Mouse (Mus musculus) embryonic facial prominence, embryonic 12.5 days (tissue): ENCODE results near the gene Hibadh. TPM values are rescaled to one million over a fixed set of nuclear protein-coding genes. Genes with fewer than 3 reads are reported as not detected.
"Not testable (repeated sequence)": the region's sequence is repeated elsewhere in the genome, so short reads cannot be mapped to it uniquely, and the experiment has no call there.

Source experiments
- ATAC-seq: fragments of 200-750 bp; cut with Nextera tagmentation; 2 replicates; pipeline ENCODE4 v1.8.0; 2017; ENCODE audit not compliant: insufficient number of reproducible peaks, insufficient read depth, low FRiP score, low TSS enrichment
- H3K27ac ChIP-seq: fragments of 300-500 bp; sonication (generic); 2 replicates; pipeline ENCODE4 v1.5.1; 2016; ENCODE audit warnings: mild to moderate bottlenecking
- H3K27me3 ChIP-seq: fragments of 300-500 bp; sonication (generic); 2 replicates; pipeline ENCODE4 v1.6.1; 2016; ENCODE audit warnings: mild to moderate bottlenecking, moderate library complexity
- H3K36me3 ChIP-seq: fragments of 300-500 bp; sonication (generic); 2 replicates; pipeline ENCODE4 v1.6.1; 2016; ENCODE audit warnings: mild to moderate bottlenecking
- H3K4me1 ChIP-seq: fragments of 300-500 bp; sonication (generic); 2 replicates; pipeline ENCODE4 v1.6.1; 2016
- H3K4me2 ChIP-seq: fragments of 300-500 bp; sonication (generic); replicated peaks from 2 replicates; pipeline ENCODE4 v1.6.1; 2016; ENCODE audit warnings: mild to moderate bottlenecking, moderate library complexity
- H3K4me3 ChIP-seq: fragments of 300-500 bp; sonication (generic); 2 replicates; pipeline ENCODE4 v1.5.1; 2016; ENCODE audit warnings: mild to moderate bottlenecking
- H3K9ac ChIP-seq: fragments of 300-500 bp; sonication (generic); 2 replicates; pipeline ENCODE4 v1.6.1; 2016; ENCODE audit warnings: mild to moderate bottlenecking, moderate library complexity
- H3K9me3 ChIP-seq: fragments of 300-500 bp; sonication (generic); 2 replicates; pipeline ENCODE4 v1.6.1; 2016; ENCODE audit warnings: mild to moderate bottlenecking, moderate library complexity
- WGBS: fragments of 180-500 bp; shearing (Covaris S2); methylation state at CpG from one replicate; pipeline ENCODE4 v1.1.7; 2016; 5-methylcytosine and 5-hydroxymethylcytosine counted together
- polyA plus RNA-seq: library from polyadenylated mRNA; unstranded; fragments of >200 nt; fragmentation: Nextera tagmentation; extraction: Ambion mirVana; gene quantifications from 2 replicates; pipeline ENCODE4 v1.2.1, GENCODE M21; 2016

The Hibadh gene
- polyA plus RNA-seq, 1 experiment from 2014 or later, result 79.8 TPM

DNA sequence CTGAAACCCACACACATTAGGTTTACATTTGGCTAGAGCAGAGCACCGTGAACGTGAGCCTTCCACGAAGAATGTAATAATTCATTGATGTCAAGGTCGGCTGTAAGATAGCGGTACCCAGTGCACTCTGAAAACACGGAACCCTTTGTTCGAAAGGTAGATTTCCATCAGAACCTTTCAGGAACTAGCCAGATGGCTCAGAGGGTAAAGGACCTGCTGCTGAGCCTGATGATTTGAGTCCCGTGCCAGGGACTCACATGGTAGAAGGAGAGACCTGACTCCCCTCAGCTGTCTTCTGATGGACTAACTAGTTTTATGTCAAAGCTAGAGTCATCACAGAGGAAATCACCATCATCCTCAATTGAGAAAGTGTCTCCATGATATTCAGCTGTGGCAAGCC, 31.6 kb upstream of the Hibadh start:
- Histone ChIP-seq H3K4me2 (no peak overlapping the region), H3K4me3 (no peak overlapping the region), H3K36me3 (no peaks in the 10 kb centered on the region), H3K4me1 (no peaks in the 10 kb centered on the region), H3K27me3 (0 out of 2 replicates have a peak, but pooled peaks cover 4% of the 10 kb centered on the region), H3K27ac (no peak overlapping the region), H3K9me3 (no peaks in the 10 kb centered on the region), H3K9ac (no peak overlapping the region)
- 78% methylated on average over 8 of the region's 8 CpGs for WGBS
- ATAC-seq, result no peak

DNA sequence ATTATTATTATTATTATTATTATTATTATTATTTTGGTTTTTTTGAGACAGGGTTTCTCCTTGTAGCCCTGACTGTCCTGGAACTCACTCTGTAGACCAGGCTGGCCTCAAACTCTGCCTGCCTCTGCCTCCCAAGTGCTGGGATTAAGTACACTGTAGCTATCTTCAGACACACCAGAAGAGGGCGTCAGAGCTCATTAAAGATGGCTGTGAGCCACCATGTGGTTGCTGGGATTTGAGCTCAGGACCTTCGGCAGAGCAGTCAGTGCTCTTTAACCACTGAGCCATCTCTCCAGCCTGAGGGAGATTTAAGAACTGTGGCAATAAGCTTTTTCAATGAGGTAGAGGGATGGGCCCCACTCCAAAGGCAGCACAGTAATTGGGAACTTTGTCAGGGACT, 29.7 kb upstream of the Hibadh start:
- H3K4me3 ChIP-seq, ATAC-seq, H3K27me3 ChIP-seq, H3K4me1 ChIP-seq, H3K27ac ChIP-seq, H3K36me3 ChIP-seq, H3K9me3 ChIP-seq, H3K4me2 ChIP-seq, H3K9ac ChIP-seq: not testable (repeated sequence)
- WGBS, result 50% methylated on average over 2 of the region's 2 CpGs

DNA sequence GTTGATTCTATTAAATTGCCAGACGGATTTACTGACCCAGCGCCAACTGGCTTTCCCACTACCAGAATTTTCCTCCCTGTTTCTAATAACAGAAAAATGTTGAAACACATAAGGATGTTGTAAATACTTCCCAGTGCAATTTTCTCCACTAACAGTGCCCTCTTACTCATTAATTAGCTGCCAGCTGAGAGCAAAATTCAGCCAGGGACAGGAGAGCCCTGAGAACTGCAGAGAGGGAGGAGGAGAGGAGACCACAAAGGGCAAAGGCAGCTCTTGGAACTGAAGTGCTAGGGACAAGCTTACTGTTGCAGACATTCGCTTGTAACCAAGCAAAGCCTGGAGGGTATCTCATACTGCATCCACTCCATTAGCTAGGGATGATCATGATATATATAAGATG, 27.5 kb upstream of the Hibadh start:
- no peak overlapping the region for H3K9ac ChIP-seq
- no peaks in the 10 kb centered on the region for H3K27me3 ChIP-seq
- no peaks in the 10 kb centered on the region for H3K9me3 ChIP-seq
- no peak overlapping the region for H3K27ac ChIP-seq
- H3K4me1 ChIP-seq, result no peaks in the 10 kb centered on the region
- no peak overlapping the region for H3K4me3 ChIP-seq
- no peaks in the 10 kb centered on the region for H3K36me3 ChIP-seq
- H3K4me2 ChIP-seq, result no peak overlapping the region
- 67% methylated on average over 3 of the region's 3 CpGs for WGBS
- no peak for ATAC-seq

DNA sequence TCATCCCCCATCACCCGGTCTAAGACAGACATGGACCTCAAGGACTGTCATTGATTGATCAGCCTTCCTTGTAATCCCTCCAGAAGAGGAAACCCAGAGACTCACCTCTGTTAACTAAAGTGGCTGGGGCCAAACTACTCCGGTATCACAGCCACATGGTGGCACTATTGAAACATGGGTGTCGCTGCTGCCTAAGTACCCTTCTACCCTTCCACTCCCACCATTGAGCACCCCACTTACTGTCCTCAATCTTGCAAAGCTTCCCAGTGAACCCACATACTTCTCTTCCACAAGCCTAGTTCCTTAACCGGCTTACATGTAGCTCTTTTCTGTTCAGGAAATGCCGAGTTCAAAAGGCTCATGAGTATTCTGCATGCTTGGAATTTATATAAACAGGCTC, 22.8 kb upstream of the Hibadh start:
- Histone ChIP-seq H3K9me3 (no peaks in the 10 kb centered on the region), H3K4me1 (no peaks in the 10 kb centered on the region), H3K36me3 (no peaks in the 10 kb centered on the region), H3K27me3 (no peaks in the 10 kb centered on the region), H3K27ac (no peak overlapping the region), H3K4me2 (no peak overlapping the region), H3K4me3 (no peak overlapping the region), H3K9ac (no peak overlapping the region)
- no peak for ATAC-seq
- WGBS, result 47% methylated on average over 5 of the region's 5 CpGs

DNA sequence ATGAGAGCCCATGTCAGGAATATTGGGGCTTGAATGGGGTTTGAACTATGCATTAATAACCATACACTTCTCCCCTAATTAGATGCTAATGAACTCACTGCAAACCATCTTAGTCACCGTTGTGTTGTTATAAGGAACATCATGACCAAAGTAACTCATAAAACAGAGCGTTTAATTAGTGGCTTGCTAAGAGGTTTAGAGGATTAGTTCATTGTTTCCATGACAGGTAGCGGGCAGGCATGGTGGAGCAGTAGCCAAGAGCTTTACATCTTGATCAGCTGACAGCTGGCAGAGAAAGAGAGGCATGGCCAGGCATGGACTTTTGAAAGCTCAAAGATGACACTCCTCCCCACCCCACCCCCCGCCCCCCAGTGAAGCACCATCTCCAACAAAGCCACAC, 15.1 kb upstream of the Hibadh start:
- H3K27me3 ChIP-seq, result no peaks in the 10 kb centered on the region

DNA sequence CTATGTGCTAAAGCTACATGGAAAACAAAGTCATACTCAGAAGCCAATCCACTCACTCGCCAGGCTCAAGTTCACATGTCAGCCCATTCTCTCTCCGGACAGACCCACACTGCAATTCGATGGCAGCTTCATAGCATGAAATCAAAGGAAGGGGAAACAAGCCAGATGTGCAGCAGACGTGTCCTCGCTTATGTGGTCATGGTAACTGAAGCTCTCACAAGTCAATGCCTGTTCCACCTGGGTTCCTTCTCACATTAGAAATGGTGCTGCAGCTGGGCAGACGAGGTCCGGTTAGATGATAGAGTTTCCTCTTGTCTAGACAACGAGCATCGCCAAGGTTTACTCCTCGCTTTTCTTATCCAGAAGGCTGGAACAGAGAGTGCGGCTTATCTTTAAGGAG, 8.6 kb upstream of the Hibadh start:
- 63% methylated on average over 11 of the region's 11 CpGs for WGBS
- no peaks in the 10 kb centered on the region for H3K4me1 ChIP-seq

More for the DNA sequence above, 15.1 kb upstream of the Hibadh start:
- no peak for ATAC-seq
- Histone ChIP-seq H3K9ac (no peak overlapping the region), H3K4me2 (no peak overlapping the region), H3K27ac (no peak overlapping the region), H3K36me3 (no peaks in the 10 kb centered on the region), H3K4me1 (no peaks in the 10 kb centered on the region), H3K4me3 (no peak overlapping the region), H3K9me3 (no peaks in the 10 kb centered on the region)
- 72% methylated on average over 4 of the region's 4 CpGs for WGBS

DNA sequence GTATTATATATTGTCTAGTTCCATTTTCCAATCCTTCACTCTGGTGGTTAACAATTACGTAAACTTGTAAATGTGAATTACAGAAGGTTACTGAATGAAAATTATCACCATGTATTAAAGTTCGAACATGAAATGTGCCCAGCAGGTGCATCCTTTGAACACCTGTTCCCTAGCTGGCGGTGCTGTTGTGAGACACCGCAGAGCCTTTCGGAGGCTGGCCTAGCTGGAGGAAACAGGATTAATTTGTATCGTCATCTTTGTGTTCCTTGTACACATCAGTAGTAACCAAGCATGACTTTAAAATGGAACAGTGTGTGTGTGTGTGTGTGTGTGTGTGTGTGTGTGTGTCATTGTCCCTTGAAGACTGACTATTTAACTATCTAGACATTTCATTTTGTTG, 7.8 kb upstream of the Hibadh start:
- no peaks in the 10 kb centered on the region for H3K36me3 ChIP-seq
- WGBS, result 92% methylated on average over 6 of the region's 6 CpGs
- H3K4me2 ChIP-seq, result no peak overlapping the region
- H3K4me1 ChIP-seq, result no peaks in the 10 kb centered on the region
- H3K27me3 ChIP-seq, result no peaks in the 10 kb centered on the region
- H3K9ac ChIP-seq, result no peak overlapping the region
- H3K9me3 ChIP-seq, result no peaks in the 10 kb centered on the region
- ATAC-seq, result no peak
- no peak overlapping the region for H3K27ac ChIP-seq
- no peak overlapping the region for H3K4me3 ChIP-seq

More for the DNA sequence above, 8.6 kb upstream of the Hibadh start:
- no peak overlapping the region for H3K9ac ChIP-seq
- H3K4me3 ChIP-seq, result no peak overlapping the region
- H3K27me3 ChIP-seq, result no peaks in the 10 kb centered on the region
- no peak overlapping the region for H3K27ac ChIP-seq
- H3K36me3 ChIP-seq, result no peaks in the 10 kb centered on the region
- ATAC-seq, result no peak
- H3K4me2 ChIP-seq, result no peak overlapping the region
- H3K9me3 ChIP-seq, result no peaks in the 10 kb centered on the region

DNA sequence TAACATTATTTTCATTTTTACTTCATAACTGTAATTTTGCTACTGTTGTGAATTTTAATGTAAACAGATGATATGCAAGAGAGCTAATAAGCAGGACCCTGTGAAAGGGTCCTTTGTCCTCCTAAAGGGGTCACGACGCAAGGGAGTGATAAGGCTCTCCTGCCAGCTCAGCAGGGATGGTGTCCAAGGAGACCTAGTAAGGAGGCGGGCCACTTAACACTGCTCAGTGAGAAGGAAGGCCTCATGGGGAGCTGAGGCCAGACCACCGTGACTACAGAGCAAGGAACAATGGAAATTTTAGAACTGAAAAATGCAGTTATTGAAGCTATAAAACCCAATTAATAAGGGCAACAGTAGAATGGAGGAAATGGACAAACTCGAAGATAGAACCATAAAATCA, 5.7 kb upstream of the Hibadh start:
- ATAC-seq, result no peak
- Histone ChIP-seq H3K36me3 (no peaks in the 10 kb centered on the region), H3K27ac (no peak overlapping the region), H3K4me3 (no peak overlapping the region), H3K4me2 (no peak overlapping the region), H3K9me3 (no peaks in the 10 kb centered on the region), H3K9ac (no peak overlapping the region), H3K4me1 (no peaks in the 10 kb centered on the region), H3K27me3 (no peaks in the 10 kb centered on the region)
- WGBS, result 40% methylated on average over 5 of the region's 5 CpGs

DNA sequence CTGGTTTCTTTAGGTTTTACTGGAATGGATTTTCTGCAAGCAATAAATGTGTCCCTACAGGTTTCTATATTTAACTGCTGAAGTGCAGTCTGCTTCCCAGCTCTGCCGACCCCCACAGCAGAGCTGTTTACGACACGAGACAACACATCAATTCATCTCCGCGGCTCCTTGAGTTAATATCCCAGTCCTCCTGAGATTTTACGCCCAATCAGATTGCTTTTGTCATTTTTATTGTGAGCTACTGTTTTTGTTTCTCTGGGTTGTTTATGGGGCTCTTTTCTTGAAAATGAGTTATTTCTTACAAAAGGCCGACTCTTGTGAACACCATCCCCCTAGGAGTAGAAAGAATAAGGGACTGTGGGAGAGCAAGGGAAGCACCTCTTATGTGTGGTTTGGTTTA, 2.0 kb upstream of the Hibadh start:
- Histone ChIP-seq H3K27ac (no peak overlapping the region), H3K36me3 (no peaks in the 10 kb centered on the region), H3K4me1 (peaks cover 6% of the 10 kb centered on the region; the same call in 1 of the 2 replicates), H3K9me3 (no peaks in the 10 kb centered on the region), H3K27me3 (no peaks in the 10 kb centered on the region), H3K9ac (no peak overlapping the region), H3K4me3 (no peak overlapping the region), H3K4me2 (no peak overlapping the region)
- ATAC-seq, result no peak
- 49% methylated on average over 7 of the region's 7 CpGs for WGBS

DNA sequence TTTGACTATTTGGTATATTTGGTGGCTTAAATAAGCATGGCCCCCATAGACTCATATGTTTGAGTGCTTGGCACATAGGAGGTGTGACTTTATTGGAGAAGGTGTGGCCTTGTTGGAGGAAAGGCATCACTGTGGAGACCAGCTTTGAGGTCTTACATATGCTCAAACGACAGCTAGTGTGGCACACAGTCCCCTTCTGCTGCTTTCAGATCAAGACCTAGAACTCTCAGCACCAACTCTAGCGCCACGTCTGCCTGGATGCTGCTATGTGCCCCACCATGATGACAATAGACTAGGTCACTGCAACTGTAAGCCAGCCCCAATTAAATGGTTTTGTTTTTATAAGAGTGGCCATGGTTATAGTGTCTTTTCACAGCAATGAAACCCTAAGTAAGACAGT, 887 bp upstream of the Hibadh start:
- no peaks in the 10 kb centered on the region for H3K27me3 ChIP-seq
- WGBS, result 69% methylated on average over 3 of the region's 3 CpGs
- ATAC-seq, result no peak

DNA sequence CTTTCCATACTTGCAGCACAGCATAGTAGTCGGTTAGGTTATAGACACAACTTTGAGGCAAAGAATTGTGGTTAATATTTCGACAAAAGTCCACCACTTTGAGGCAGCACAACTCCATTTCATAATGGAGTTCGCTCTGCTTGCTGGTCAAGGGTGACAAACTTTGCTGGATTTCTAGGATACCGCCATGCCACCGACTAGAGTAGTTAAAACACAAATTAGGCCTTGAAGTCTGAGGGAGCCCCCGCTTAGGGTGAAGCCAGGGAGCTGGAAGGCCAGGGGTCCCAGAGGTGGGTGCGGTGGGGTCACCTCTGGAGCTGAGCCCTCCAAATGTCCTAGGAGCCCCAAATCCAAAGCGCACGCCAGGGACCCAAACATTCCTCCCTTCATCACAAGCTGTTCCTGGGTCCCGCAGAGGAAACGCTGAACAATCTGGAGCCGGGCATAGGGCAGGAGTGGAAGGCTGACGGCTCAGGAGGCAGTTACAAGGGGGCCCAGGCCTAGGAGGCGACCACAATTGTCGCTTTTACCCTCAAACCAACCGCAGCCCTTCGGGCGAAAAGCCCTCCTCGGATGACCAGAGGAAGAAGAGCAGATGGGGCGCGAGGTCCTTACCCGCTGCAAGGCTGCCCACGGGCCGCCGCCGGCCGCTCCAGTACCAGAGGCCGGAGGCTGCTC, 504 bp downstream of the Hibadh start:
- Histone ChIP-seq H3K27ac (peak overlapping the region; percentile 59), H3K27me3 (no peaks in the 10 kb centered on the region), H3K4me3 (peak overlapping the region; percentile 77), H3K9ac (peak overlapping the region; percentile 86), H3K4me2 (peak overlapping the region; percentile 80), H3K9me3 (no peaks in the 10 kb centered on the region), H3K36me3 (no peaks in the 10 kb centered on the region), H3K4me1 (peaks cover 6% of the 10 kb centered on the region; the same call in 1 of the 2 replicates)
- WGBS, result 2% methylated on average over 28 of the region's 28 CpGs
- 0 out of 2 replicates have a peak, but pooled peaks have one; percentile 16 for ATAC-seq

More for the DNA sequence above, 887 bp upstream of the Hibadh start:
- Histone ChIP-seq H3K4me2 (no peak overlapping the region), H3K9ac (no peak overlapping the region), H3K9me3 (no peaks in the 10 kb centered on the region), H3K4me1 (peaks cover 6% of the 10 kb centered on the region; the same call in 1 of the 2 replicates), H3K27ac (no peak overlapping the region), H3K36me3 (no peaks in the 10 kb centered on the region), H3K4me3 (no peak overlapping the region)

DNA sequence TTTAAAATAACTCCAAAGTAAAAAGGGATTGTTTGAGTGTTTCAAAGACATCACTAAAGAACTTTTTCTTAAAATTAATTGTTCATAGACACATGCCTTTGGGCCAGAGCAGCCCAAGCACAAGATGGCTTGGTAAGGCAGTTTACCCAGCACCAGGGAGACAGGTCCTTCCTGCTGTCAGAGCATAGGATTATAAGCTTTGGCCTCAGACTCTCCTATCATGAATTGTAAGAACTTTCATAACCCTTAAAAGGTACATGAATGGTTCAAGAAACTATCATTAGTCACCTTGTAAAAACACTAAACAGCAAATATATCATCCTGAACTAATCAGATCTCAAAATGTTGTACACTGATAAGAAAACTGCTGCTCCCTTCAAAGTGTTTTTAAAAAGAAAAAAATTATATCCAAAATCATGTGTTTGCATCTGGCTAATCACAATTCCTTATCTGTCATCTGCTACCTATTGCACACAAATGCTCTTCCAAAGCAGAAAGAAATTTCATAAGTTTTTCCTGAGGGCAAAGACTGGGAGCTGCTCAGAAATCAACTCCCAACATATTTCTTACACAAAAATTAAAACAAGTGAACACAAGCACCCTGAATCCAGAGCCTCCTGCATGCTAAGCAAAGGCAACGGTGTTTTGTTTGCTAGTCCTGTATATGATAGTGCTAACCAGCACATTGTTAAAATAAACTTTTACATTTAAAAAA, 1.6 kb downstream of the Hibadh start:
- peak overlapping the region; percentile 80 for H3K4me2 ChIP-seq
- no peak overlapping the region for H3K27ac ChIP-seq
- no peaks in the 10 kb centered on the region for H3K36me3 ChIP-seq
- no peak overlapping the region for H3K9ac ChIP-seq
- H3K9me3 ChIP-seq, result no peaks in the 10 kb centered on the region
- WGBS, result 83% methylated on average over 1 of the region's 1 CpGs
- ATAC-seq, result no peak
- no peaks in the 10 kb centered on the region for H3K27me3 ChIP-seq
- peaks cover 6% of the 10 kb centered on the region; the same call in 1 of the 2 replicates for H3K4me1 ChIP-seq
- no peak overlapping the region for H3K4me3 ChIP-seq
